Comparison of ENCODE assay signal across 8 mouse cellular contexts in the genomic region with DNA sequence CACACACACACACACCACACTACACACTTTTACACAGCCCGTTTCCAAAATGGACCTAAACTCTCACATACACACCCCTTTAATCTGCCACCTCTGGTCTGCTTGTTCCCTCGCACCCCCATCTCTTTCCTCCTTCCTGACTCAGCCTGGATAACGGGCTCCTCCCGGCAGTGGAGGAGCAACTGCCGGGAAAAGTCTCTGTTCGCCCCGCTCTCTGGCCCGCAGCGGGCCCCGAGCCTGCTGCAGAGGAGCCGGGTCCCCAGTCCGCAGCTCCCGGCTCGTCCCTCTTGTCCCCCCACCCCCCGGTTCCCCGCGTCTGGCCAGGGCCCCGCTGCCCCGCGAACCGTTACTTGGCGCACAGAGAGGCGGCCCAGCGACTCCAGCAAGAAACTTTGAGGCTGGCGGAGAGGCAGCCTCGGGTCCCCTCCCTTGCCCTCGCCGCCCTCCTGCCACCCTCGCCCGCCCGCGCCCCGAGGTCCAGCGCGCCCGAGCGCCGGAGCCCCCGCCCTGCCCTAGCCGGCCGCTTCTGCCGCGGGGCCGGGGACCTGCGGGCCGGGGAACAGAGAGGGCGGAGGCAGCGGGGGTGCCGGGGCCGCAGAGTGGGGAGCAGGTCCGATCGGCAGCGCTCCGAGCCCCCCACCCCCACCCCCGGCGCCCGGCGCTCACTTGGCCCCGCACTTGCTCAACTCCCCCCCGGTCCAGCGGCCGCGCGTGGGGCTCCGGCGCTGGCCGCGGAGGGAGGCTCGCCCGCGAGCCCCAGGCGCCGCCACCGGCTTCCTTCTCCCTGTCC. TPM values are rescaled to one million over a fixed set of nuclear protein-coding genes. Genes with fewer than 3 reads are reported as not detected.
DNase-seq lines count a peak whose midpoint lies in the region; ATAC-seq and TF ChIP-seq lines count a peak whose summit lies in the region.

No protein-coding gene starts in this region.

- H3K27ac ChIP-seq in kidney, adult 2 months (ENCODE audit: insufficient read depth, low read depth, low read length): peak overlapping the region; percentile 85
- H3K27ac ChIP-seq in forebrain, embryonic 14.5 days (ENCODE audit: low read depth, low read length): peak overlapping the region; percentile 99
- H3K27ac ChIP-seq in hindbrain, postnatal 0 days: peak overlapping the region; percentile 96
- H3K27ac ChIP-seq in testis, adult 2 months (ENCODE audit: control insufficient read depth, insufficient read depth, low read depth, low read length): peak overlapping the region; percentile 90

- ATAC-seq in forebrain, embryonic 14.5 days: peak; percentile 35
- ATAC-seq in hindbrain, postnatal 0 days: peak; percentile 36; the same call in 1 of the 2 replicates

- peak overlapping the region; percentile 100 for H3K9ac ChIP-seq in forebrain, embryonic 14.5 days (ENCODE audit: low read length)
- peak overlapping the region; percentile 83 for H3K9ac ChIP-seq in hindbrain, postnatal 0 days (replicated peaks; ENCODE audit: low read length)

- no peaks in the 10 kb centered on the region for H3K9me3 ChIP-seq in forebrain, embryonic 14.5 days (replicated peaks; ENCODE audit: control insufficient read depth, low read length)
- H3K9me3 ChIP-seq in hindbrain, postnatal 0 days (ENCODE audit: low read length): no peaks in the 10 kb centered on the region
- no peaks in the 10 kb centered on the region for H3K9me3 ChIP-seq in megakaryocyte, embryonic 14.5 days

- no peak for TF ChIP-seq CTCF in kidney, adult 2 months (conservative IDR thresholded peaks at IDR 0.05; ENCODE audit: insufficient read depth, insufficient read length, low read depth, low read length)
- TF ChIP-seq CTCF in hindbrain, postnatal 0 days (IDR thresholded peaks at IDR 0.05; ENCODE audit: low read depth): no peak
- no peak for TF ChIP-seq CTCF in testis, adult 2 months (IDR thresholded peaks at IDR 0.05; ENCODE audit: control insufficient read depth, insufficient read depth, insufficient replicate concordance, low read depth, low read length)

- H3K4me3 ChIP-seq in kidney, adult 2 months (ENCODE audit: insufficient read depth, low read depth, low read length): peak overlapping the region; percentile 94
- peak overlapping the region; percentile 89 for H3K4me3 ChIP-seq in forebrain, embryonic 14.5 days (ENCODE audit: low read depth, low read length)
- peak overlapping the region; percentile 82 for H3K4me3 ChIP-seq in hindbrain, postnatal 0 days (ENCODE audit: low read length)
- H3K4me3 ChIP-seq in megakaryocyte, embryonic 14.5 days (replicated peaks): peak overlapping the region; percentile 99
- H3K4me3 ChIP-seq in testis, adult 2 months (ENCODE audit: control insufficient read depth, low read depth, low read length): peak overlapping the region; percentile 57

- H3K27me3 ChIP-seq in kidney, adult 2 months (replicated peaks; ENCODE audit: control insufficient read depth, insufficient read depth, low read length): no peaks in the 10 kb centered on the region
- no peaks in the 10 kb centered on the region for H3K27me3 ChIP-seq in forebrain, embryonic 14.5 days (replicated peaks; ENCODE audit: control insufficient read depth, insufficient read depth, low read length)
- H3K27me3 ChIP-seq in hindbrain, postnatal 0 days (ENCODE audit: insufficient read depth, low read length): no peaks in the 10 kb centered on the region
- H3K27me3 ChIP-seq in megakaryocyte, embryonic 14.5 days (replicated peaks): no peaks in the 10 kb centered on the region
- peaks cover 2% of the 10 kb centered on the region; the same call in 1 of the 2 replicates for H3K27me3 ChIP-seq in testis, adult 2 months (ENCODE audit: control insufficient read depth, insufficient read depth, low read length)

- no peak for TF ChIP-seq POLR2A in kidney, adult 2 months (IDR thresholded peaks at IDR 0.05; ENCODE audit: low read depth, low read length)
- TF ChIP-seq POLR2A in testis, adult 2 months (IDR thresholded peaks at IDR 0.05; ENCODE audit: control insufficient read depth, low read depth, low read length): no peak

- 1% methylated on average over 68 of the region's 74 CpGs for WGBS in kidney, adult 2 months
- WGBS in forebrain, embryonic 14.5 days: 1% methylated on average over 28 of the region's 74 CpGs
- under 1% methylated on average over 36 of the region's 74 CpGs for WGBS in hindbrain, postnatal 0 days

- H3K4me2 ChIP-seq in forebrain, embryonic 14.5 days (ENCODE audit: low read length): peak overlapping the region; percentile 87
- peak overlapping the region; percentile 76 for H3K4me2 ChIP-seq in hindbrain, postnatal 0 days (ENCODE audit: low read depth, low read length)

- peaks cover 11% of the 10 kb centered on the region; the same call in 1 of the 2 replicates for H3K4me1 ChIP-seq in kidney, adult 2 months (ENCODE audit: control insufficient read depth, insufficient read depth, low read length)
- H3K4me1 ChIP-seq in forebrain, embryonic 14.5 days (ENCODE audit: control insufficient read depth, insufficient read depth, low read length): peaks cover 34% of the 10 kb centered on the region
- H3K4me1 ChIP-seq in hindbrain, postnatal 0 days (ENCODE audit: insufficient read depth, low read length): 0 out of 2 replicates have a peak, but pooled peaks cover 5% of the 10 kb centered on the region
- H3K4me1 ChIP-seq in megakaryocyte, embryonic 14.5 days: peaks cover 50% of the 10 kb centered on the region
- H3K4me1 ChIP-seq in testis, adult 2 months (ENCODE audit: control insufficient read depth, insufficient read depth, low read length): peaks cover 6% of the 10 kb centered on the region

- no peaks in the 10 kb centered on the region; the same call in 1 of the 2 replicates for H3K36me3 ChIP-seq in kidney, adult 2 months (ENCODE audit: control insufficient read depth, insufficient read depth, low read length)
- H3K36me3 ChIP-seq in forebrain, embryonic 14.5 days (ENCODE audit: control insufficient read depth, insufficient read depth, low read length): peaks cover 7% of the 10 kb centered on the region; the same call in 1 of the 2 replicates
- H3K36me3 ChIP-seq in hindbrain, postnatal 0 days (ENCODE audit: insufficient read depth, low read length): no peaks in the 10 kb centered on the region
- peaks cover 56% of the 10 kb centered on the region for H3K36me3 ChIP-seq in megakaryocyte, embryonic 14.5 days (replicated peaks; ENCODE audit: low read length)
- no peaks in the 10 kb centered on the region for H3K36me3 ChIP-seq in testis, adult 2 months (ENCODE audit: control insufficient read depth, insufficient read depth, low read length)

- DNase-seq in kidney, adult 2 months: peak; percentile 45
- no peak for DNase-seq in kidney, adult 9 months
- DNase-seq in T-cell, adult 2 months (ENCODE audit: low spot score): peak; percentile 1
- DNase-seq in forebrain, embryonic 14.5 days (ENCODE audit: low spot score): peak; percentile 77
- no peak for DNase-seq in hindbrain, postnatal 0 days (ENCODE audit: low spot score)
- DNase-seq in cerebellum, adult 9-10 months: no peak

RNA-seq across cellular contexts. Expression of gene Zeb2, which starts 7.8 kb away (rescaled TPM):
- 22.7 and 25.6 TPM in 2 replicates for polyA plus RNA-seq in kidney, adult 2 months (2012; rRNA removed)
- polyA plus RNA-seq in forebrain, embryonic 14.5 days (2014; fragmentation: Nextera tagmentation; extraction: Ambion mirVana): 70.6 and 87.0 TPM in 2 replicates
- 47.7 and 52.0 TPM in 2 replicates for total RNA-seq in hindbrain, postnatal 0 days (2014; rRNA removed)
- 21.4 and 21.9 TPM in 2 replicates for polyA plus RNA-seq in hindbrain, postnatal 0 days (2015; fragmentation: Nextera tagmentation; extraction: Ambion mirVana)
- polyA plus RNA-seq in megakaryocyte, embryonic 14.5 days (2012; ENCODE audit: insufficient read depth, low replicate concordance): 14.4 and 20.1 TPM in 2 replicates
- 3.2 and 4.2 TPM in 2 replicates for polyA plus RNA-seq in testis, adult 2 months (2012; rRNA removed)

Comparison
In these comparisons a context has a peak if more than half of its experiments do, and no peak if none do; other contexts are left out.
1. DNase-seq: peak in kidney, adult 2 months (single experiment), T-cell, adult 2 months (single experiment) and forebrain, embryonic 14.5 days (single experiment); none in kidney, adult 9 months (single experiment), hindbrain, postnatal 0 days (single experiment) and cerebellum, adult 9-10 months (single experiment).
2. Peak in every context shown above with its lines, with median percentiles within 50 percentile points of each other: H3K27ac ChIP-seq and H3K4me3 ChIP-seq.